Mouse (Mus musculus) gastrocnemius, postnatal 10 days (tissue): ENCODE measurements around the gene Lyplal1. TPM values are rescaled to one million over a fixed set of nuclear protein-coding genes. Genes with fewer than 3 reads are reported as not detected.

Source experiments
- DNase-seq: peaks from one replicate; pipeline ENCODE4 v3.0.0; 2021; ENCODE audit warnings: mixed read lengths
- total RNA-seq, 2 experiments: library from RNA; stranded (reverse); gene quantifications; 2 replicates each; pipeline ENCODE4 v1.2.3; 2021

The Lyplal1 gene
- total RNA-seq, 2 experiments from 2014 or later: 5.4 to 6.2 TPM

DNA sequence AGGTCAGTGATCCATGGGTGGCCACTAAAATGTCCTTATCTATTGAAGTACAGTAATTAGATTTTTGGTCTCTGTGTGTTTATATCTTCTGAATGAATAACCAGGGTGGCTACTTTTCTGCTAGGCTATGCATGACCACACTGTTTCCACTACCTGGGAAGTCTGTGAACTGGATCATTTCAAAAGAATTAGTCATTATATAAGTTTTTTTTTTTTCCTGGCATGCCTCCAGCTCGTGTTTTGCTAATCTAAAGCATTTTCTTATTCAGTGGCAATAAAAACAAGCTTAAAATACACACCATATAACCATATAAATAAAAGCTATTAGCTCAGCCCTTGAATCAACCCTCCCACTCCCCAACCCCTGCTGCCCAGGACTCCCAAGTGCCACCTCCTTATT, 75.3 kb downstream of the Lyplal1 start:
- no peak for DNase-seq
